Mouse (Mus musculus): ENCODE measurements around the gene Pid1. TPM values are rescaled to one million over a fixed set of nuclear protein-coding genes. Genes with fewer than 3 reads are reported as not detected.

Pid1 gene
- polyA plus RNA-seq, 1 experiment from 2014 or later, result 15.8 TPM

DNA sequence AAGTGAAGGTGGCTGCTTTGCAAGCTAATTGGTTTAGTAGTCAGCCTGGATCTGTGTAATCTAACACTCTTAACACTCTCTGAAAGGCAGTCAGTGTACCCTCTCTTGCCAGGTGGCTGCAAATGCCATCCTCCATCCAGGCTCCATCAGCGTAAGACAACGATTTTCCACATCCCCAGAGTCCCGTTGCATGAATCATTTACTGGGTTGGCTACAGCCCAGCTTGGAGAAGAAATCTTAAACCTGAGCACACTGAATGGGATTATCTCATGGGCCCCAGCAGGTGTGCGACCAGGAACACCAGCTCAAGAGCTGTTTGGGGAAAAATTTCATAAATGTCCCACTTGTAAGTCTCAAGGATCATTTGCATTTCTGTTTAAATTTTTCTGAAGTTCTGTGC lies 23.6 kb upstream of the Pid1 start:
- H3K4me3 ChIP-seq (ENCODE audit: low read depth, low read length), result no peak overlapping the region
- H3K27ac ChIP-seq (replicated peaks), result no peak overlapping the region
- H3K36me3 ChIP-seq (ENCODE audit: control insufficient read depth, insufficient read depth, low read length), result no peaks in the 10 kb centered on the region
- ATAC-seq (ENCODE audit: low FRiP score, low TSS enrichment) (no peak), DNase-seq (ENCODE audit: low spot score) (no peak)
- H3K27me3 ChIP-seq (ENCODE audit: control insufficient read depth, insufficient read depth, low read length), result no peaks in the 10 kb centered on the region
- no peaks in the 10 kb centered on the region for H3K4me1 ChIP-seq (replicated peaks; ENCODE audit: control insufficient read depth, insufficient read depth)
- no peak overlapping the region for H3K9ac ChIP-seq (ENCODE audit: low read length)
- WGBS, result 49% methylated on average over 4 of the region's 4 CpGs
- TF ChIP-seq CTCF (IDR thresholded peaks at IDR 0.05; ENCODE audit: low read depth) (no peak), EP300 (optimal IDR thresholded peaks at IDR 0.05) (no peak)
- no peaks in the 10 kb centered on the region for H3K9me3 ChIP-seq (ENCODE audit: control insufficient read depth, low read length)
- H3K4me2 ChIP-seq (replicated peaks; ENCODE audit: low read depth), result no peak overlapping the region

DNA sequence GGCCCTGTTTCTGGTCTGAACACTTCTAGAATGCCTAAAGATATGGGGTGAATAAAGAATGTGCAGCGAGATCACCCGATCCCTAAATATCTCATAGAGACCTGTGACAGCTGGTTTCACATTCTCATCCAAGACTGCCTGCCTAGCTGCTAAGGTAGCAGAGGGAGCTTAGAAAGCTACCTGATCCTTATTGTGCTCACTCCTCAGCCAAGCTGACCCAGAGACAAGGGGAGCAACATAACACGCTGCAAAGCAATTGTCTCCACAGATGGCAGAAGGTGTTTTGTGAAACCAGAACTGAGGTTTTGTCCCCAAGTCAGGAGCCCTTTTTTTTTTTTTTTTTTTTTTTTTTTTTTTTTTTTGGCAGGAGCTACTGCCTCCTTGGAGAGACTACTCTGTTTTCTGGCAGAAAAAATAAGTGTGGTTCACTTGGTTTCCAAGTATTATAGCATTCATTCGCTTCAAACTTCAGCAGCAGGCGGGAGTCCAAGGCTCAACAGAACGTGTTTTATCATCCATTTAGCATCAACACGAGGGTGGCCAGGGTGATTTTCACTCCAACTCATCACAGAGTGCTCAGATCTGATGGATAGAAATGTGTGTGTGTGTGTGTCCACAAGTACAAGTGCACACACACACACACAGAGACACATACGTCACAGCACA lies 22.6 kb upstream of the Pid1 start:
- no peak overlapping the region for H3K4me3 ChIP-seq (ENCODE audit: low read depth, low read length)
- 70% methylated on average over 8 of the region's 8 CpGs for WGBS
- DNase-seq (ENCODE audit: low spot score) (no peak), ATAC-seq (ENCODE audit: low FRiP score, low TSS enrichment) (no peak)
- no peaks in the 10 kb centered on the region for H3K9me3 ChIP-seq (ENCODE audit: control insufficient read depth, low read length)
- H3K27ac ChIP-seq (replicated peaks), result no peak overlapping the region
- TF ChIP-seq CTCF (IDR thresholded peaks at IDR 0.05; ENCODE audit: low read depth), result no peak
- TF ChIP-seq EP300 (optimal IDR thresholded peaks at IDR 0.05), result no peak
- H3K36me3 ChIP-seq (ENCODE audit: control insufficient read depth, insufficient read depth, low read length), result no peaks in the 10 kb centered on the region
- no peak overlapping the region for H3K4me2 ChIP-seq (replicated peaks; ENCODE audit: low read depth)
- H3K9ac ChIP-seq (ENCODE audit: low read length), result no peak overlapping the region
- H3K4me1 ChIP-seq (replicated peaks; ENCODE audit: control insufficient read depth, insufficient read depth), result no peaks in the 10 kb centered on the region
- H3K27me3 ChIP-seq (ENCODE audit: control insufficient read depth, insufficient read depth, low read length), result no peaks in the 10 kb centered on the region

DNA sequence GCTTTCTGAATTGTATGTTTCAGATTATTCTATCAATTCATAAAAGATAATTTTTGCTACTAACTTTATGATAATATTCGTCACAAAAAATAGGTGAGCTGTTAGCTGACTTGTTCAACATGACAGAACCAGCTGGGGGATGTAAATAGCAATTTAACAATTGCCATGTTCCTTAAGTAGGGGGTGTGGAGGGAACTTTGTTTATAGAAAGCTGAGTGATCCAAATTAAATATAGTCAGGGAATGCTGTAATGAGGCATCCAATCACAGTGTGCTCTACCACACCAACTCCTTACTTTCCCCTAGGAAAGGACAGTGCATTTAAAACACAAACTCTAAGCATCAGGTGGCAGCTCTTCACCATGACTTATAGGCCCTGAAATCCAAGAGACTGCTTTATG lies 18.7 kb upstream of the Pid1 start:
- H3K27me3 ChIP-seq (ENCODE audit: control insufficient read depth, insufficient read depth, low read length), result no peaks in the 10 kb centered on the region
- no peaks in the 10 kb centered on the region for H3K4me1 ChIP-seq (replicated peaks; ENCODE audit: control insufficient read depth, insufficient read depth)
- H3K9ac ChIP-seq (ENCODE audit: low read length), result no peak overlapping the region
- H3K4me3 ChIP-seq (ENCODE audit: low read depth, low read length), result no peak overlapping the region
- no peaks in the 10 kb centered on the region for H3K36me3 ChIP-seq (ENCODE audit: control insufficient read depth, insufficient read depth, low read length)
- H3K27ac ChIP-seq (replicated peaks), result no peak overlapping the region
- ATAC-seq (ENCODE audit: low FRiP score, low TSS enrichment) (no peak), DNase-seq (ENCODE audit: low spot score) (no peak)
- no peak overlapping the region for H3K4me2 ChIP-seq (replicated peaks; ENCODE audit: low read depth)
- no peaks in the 10 kb centered on the region for H3K9me3 ChIP-seq (ENCODE audit: control insufficient read depth, low read length)
- WGBS, result 56% methylated on average over 1 of the region's 1 CpGs
- TF ChIP-seq EP300 (optimal IDR thresholded peaks at IDR 0.05) (no peak), CTCF (IDR thresholded peaks at IDR 0.05; ENCODE audit: low read depth) (no peak)

DNA sequence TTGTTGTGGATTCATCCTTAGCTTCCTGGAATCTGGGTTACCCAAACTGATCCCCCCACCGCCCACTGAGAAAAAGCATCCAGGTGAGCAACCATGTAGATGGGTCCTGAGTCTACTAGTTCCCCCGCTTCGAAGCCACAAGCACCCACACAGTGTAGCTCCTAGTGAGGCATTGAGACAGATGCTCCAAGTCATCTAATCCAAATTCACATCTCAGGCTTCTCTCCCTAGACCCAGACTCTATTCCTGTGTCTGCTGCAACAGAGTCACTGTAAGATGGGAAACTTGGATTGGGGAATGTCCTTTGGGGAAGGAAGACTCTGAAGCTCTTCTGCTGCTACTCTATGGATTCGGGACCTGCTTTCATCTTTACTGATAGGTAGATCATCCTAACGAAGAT lies 18.1 kb upstream of the Pid1 start:
- no peaks in the 10 kb centered on the region for H3K27me3 ChIP-seq (ENCODE audit: control insufficient read depth, insufficient read depth, low read length)
- WGBS, result 89% methylated on average over 5 of the region's 5 CpGs
- no peak for ATAC-seq (ENCODE audit: low FRiP score, low TSS enrichment)
- H3K4me2 ChIP-seq (replicated peaks; ENCODE audit: low read depth), result no peak overlapping the region
- H3K9ac ChIP-seq (ENCODE audit: low read length), result no peak overlapping the region
- H3K4me3 ChIP-seq (ENCODE audit: low read depth, low read length), result no peak overlapping the region
- H3K4me1 ChIP-seq (replicated peaks; ENCODE audit: control insufficient read depth, insufficient read depth), result no peaks in the 10 kb centered on the region
- DNase-seq (ENCODE audit: low spot score), result no peak
- H3K27ac ChIP-seq (replicated peaks), result no peak overlapping the region
- no peaks in the 10 kb centered on the region for H3K36me3 ChIP-seq (ENCODE audit: control insufficient read depth, insufficient read depth, low read length)
- no peaks in the 10 kb centered on the region for H3K9me3 ChIP-seq (ENCODE audit: control insufficient read depth, low read length)
- TF ChIP-seq CTCF (IDR thresholded peaks at IDR 0.05; ENCODE audit: low read depth), result no peak
- TF ChIP-seq EP300 (optimal IDR thresholded peaks at IDR 0.05), result no peak

- Histone ChIP-seq H3K4me1 (replicated peaks; ENCODE audit: control insufficient read depth, insufficient read depth) (no peaks in the 10 kb centered on the region), H3K4me2 (replicated peaks; ENCODE audit: low read depth) (no peak overlapping the region), H3K27me3 (ENCODE audit: control insufficient read depth, insufficient read depth, low read length) (no peaks in the 10 kb centered on the region), H3K36me3 (ENCODE audit: control insufficient read depth, insufficient read depth, low read length) (no peaks in the 10 kb centered on the region), H3K9me3 (ENCODE audit: control insufficient read depth, low read length) (no peaks in the 10 kb centered on the region), H3K27ac (replicated peaks) (no peak overlapping the region), H3K4me3 (ENCODE audit: low read depth, low read length) (no peak overlapping the region), H3K9ac (ENCODE audit: low read length) (no peak overlapping the region)
- no peak for TF ChIP-seq CTCF (IDR thresholded peaks at IDR 0.05; ENCODE audit: low read depth)
- no peak for TF ChIP-seq EP300 (optimal IDR thresholded peaks at IDR 0.05)
- 82% methylated on average over 3 of the region's 3 CpGs for WGBS
- ATAC-seq (ENCODE audit: low FRiP score, low TSS enrichment) (no peak), DNase-seq (ENCODE audit: low spot score) (no peak)
Measured at GRCm38 (mm10) chr1:84380895-84381294, 16.9 kb upstream of the Pid1 start.

GRCm38 (mm10) chr1:84367733-84368132 lies 3.8 kb upstream of the Pid1 start:
- Histone ChIP-seq H3K4me2 (replicated peaks; ENCODE audit: low read depth) (no peak overlapping the region), H3K36me3 (ENCODE audit: control insufficient read depth, insufficient read depth, low read length) (no peaks in the 10 kb centered on the region), H3K4me1 (replicated peaks; ENCODE audit: control insufficient read depth, insufficient read depth) (no peaks in the 10 kb centered on the region), H3K4me3 (ENCODE audit: low read depth, low read length) (no peak overlapping the region), H3K27me3 (ENCODE audit: control insufficient read depth, insufficient read depth, low read length) (no peaks in the 10 kb centered on the region), H3K27ac (replicated peaks) (no peak overlapping the region), H3K9me3 (ENCODE audit: control insufficient read depth, low read length) (no peaks in the 10 kb centered on the region), H3K9ac (ENCODE audit: low read length) (no peak overlapping the region)
- 68% methylated on average over 3 of the region's 3 CpGs for WGBS
- no peak for TF ChIP-seq CTCF (IDR thresholded peaks at IDR 0.05; ENCODE audit: low read depth)
- TF ChIP-seq EP300 (optimal IDR thresholded peaks at IDR 0.05), result no peak
- no peak for ATAC-seq (ENCODE audit: low FRiP score, low TSS enrichment)
- no peak for DNase-seq (ENCODE audit: low spot score)

Measured in stomach, postnatal 0 days (tissue).